Mouse (Mus musculus): ENCODE results near the gene Perm1. TPM values are rescaled to one million over a fixed set of nuclear protein-coding genes. Genes with fewer than 3 reads are reported as not detected.

Perm1 gene
- polyA plus RNA-seq, 1 experiment from 2014 or later: 1.9 TPM

DNA sequence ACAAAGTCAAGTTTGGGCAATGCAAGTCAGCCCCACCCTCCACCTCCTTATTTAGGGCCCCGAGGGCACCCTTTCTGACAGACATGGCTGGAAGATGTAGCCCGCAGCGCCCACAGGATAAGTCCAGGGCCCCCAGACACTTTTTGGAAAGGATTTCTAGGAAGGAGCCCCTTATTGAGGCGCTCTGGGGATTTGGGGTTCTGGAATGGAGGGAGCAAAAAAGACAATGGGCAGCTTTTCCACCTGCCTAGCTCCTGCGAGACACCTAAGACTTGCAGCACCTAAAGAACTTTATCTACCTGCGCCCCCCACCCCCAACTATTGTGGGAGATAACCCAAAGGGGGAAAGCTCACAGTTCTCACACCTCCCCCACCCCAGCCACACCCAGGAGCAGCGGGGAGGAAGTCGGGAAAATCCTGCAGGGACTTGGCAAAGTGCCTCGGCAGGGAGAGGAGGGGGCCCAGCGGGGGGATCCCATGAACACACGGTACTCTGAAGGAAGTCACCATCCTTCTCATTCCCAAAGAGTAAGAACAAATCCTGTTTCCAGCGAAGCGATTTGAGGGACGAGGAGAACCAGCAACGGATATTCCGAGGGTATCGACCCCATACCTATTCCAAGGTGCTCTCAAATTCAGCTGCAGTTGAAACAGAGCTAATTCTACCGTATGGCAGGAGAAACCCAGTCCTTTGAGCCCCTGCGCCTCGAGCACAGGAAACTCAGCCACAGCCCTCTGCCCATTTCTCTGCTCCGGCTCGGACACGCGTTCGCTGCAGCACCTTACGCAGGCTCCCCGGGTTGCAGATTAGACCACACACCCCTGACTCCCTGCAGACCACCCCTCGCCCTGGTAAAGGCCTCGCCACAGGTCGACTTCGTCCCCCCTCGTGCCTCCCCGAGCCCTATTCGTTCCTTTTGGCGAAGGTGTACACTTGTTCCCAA, 19.5 kb upstream of the Perm1 start:
- Histone ChIP-seq H3K9ac (replicated peaks; ENCODE audit: low read length) (peak overlapping the region; percentile 80), H3K4me3 (replicated peaks; ENCODE audit: low read depth, low read length) (peak overlapping the region; percentile 90), H3K4me2 (ENCODE audit: low read length) (peak overlapping the region; percentile 88), H3K4me1 (ENCODE audit: control insufficient read depth, insufficient read depth, low read length) (peaks cover 29% of the 10 kb centered on the region), H3K27ac (replicated peaks; ENCODE audit: low read depth, low read length) (peak overlapping the region; percentile 93), H3K9me3 (ENCODE audit: control insufficient read depth, low read length) (no peaks in the 10 kb centered on the region), H3K27me3 (ENCODE audit: control insufficient read depth, insufficient read depth, low read length) (no peaks in the 10 kb centered on the region), H3K36me3 (ENCODE audit: control insufficient read depth, insufficient read depth, low read length) (peaks cover 27% of the 10 kb centered on the region)
- DNase-seq (peak; percentile 83), ATAC-seq (ENCODE audit: low FRiP score, low TSS enrichment) (no peak)
- 3% methylated on average over 35 of the region's 35 CpGs for WGBS

DNA sequence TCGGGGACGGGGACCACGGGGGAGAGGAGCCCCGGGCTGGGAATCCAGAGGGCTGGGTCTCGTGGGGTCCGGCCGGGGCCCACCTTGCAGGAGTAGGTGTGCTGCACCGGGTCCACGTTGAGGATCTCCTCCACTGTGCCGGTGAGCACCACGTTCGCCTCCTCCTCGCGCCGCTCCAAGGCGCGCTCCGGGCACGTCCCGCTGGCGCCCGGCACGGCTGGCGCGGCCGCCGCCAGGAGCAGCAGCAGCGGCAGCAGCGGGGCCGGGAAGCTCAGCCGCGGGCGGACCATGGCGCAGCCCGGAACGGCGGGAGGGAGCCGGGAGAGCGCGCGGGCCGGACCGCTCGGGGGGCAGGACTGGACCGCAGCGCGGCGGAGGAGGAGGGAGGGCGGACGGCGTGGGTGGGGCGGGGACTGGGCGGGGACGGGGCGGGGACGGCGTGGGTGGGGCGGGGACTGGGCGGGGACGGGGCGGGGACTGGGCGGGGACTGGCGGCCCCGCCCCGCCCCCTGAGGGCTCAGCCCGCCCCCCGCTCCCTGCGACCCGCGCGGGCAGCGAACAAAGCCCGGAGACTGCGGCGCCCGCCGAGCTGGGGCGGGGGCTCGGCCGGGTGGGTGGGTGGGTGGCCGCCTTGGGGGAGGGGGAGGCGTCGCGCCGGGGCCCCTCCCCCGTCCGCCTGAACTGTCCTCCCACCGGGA, 18.4 kb upstream of the Perm1 start, which contains the start of gene Agrn:
Gene Agrn, minus strand, starts transcription at position 358 of the 698 bp plus-strand sequence.
- DNase-seq: peak; percentile 93

DNA sequence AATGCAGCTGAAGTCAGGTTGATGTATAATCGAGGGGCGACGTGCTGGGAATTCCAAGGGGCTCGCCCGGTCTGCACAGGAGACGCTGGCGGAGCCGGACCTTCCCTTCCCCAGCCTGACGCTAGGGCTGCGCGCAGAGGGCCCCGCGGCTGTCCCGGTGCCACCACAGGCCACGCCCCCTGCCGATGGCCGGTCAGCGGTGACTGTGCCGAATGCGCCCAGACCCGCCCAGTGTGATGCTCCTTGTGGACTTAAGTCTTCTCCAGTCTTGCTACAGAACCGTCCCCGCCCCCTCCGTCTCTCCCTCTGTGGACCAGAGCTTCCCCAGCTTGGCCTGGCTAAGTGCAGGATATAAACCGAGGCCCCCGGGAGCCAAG, 17.9 kb upstream of the Perm1 start:
- peak overlapping the region; percentile 88 for H3K4me2 ChIP-seq (ENCODE audit: low read length)
- H3K9me3 ChIP-seq (ENCODE audit: control insufficient read depth, low read length): no peaks in the 10 kb centered on the region
- peak overlapping the region; percentile 90 for H3K4me3 ChIP-seq (replicated peaks; ENCODE audit: low read depth, low read length)
- DNase-seq (no peak), ATAC-seq (ENCODE audit: low FRiP score, low TSS enrichment) (peak; percentile 92)
- no peaks in the 10 kb centered on the region for H3K27me3 ChIP-seq (ENCODE audit: control insufficient read depth, insufficient read depth, low read length)
- WGBS: under 1% methylated on average over 26 of the region's 26 CpGs
- peaks cover 10% of the 10 kb centered on the region; the same call in 1 of the 2 replicates for H3K36me3 ChIP-seq (ENCODE audit: control insufficient read depth, insufficient read depth, low read length)
- peak overlapping the region; percentile 59 for H3K9ac ChIP-seq (replicated peaks; ENCODE audit: low read length)
- peak overlapping the region; percentile 93 for H3K27ac ChIP-seq (replicated peaks; ENCODE audit: low read depth, low read length)
- H3K4me1 ChIP-seq (ENCODE audit: control insufficient read depth, insufficient read depth, low read length): peaks cover 27% of the 10 kb centered on the region

More for the DNA sequence above, 18.4 kb upstream of the Perm1 start, which contains the start of gene Agrn:
- Histone ChIP-seq H3K9me3 (ENCODE audit: control insufficient read depth, low read length) (no peaks in the 10 kb centered on the region), H3K27ac (replicated peaks; ENCODE audit: low read depth, low read length) (peak within 1 kb of the TSS; percentile 93), H3K36me3 (ENCODE audit: control insufficient read depth, insufficient read depth, low read length) (peaks cover 16% of the 10 kb centered on the region; the same call in 1 of the 2 replicates), H3K9ac (replicated peaks; ENCODE audit: low read length) (peak within 1 kb of the TSS; percentile 80), H3K4me3 (replicated peaks; ENCODE audit: low read depth, low read length) (peak within 1 kb of the TSS; percentile 90), H3K27me3 (ENCODE audit: control insufficient read depth, insufficient read depth, low read length) (no peaks in the 10 kb centered on the region), H3K4me2 (ENCODE audit: low read length) (peak within 1 kb of the TSS; percentile 88), H3K4me1 (ENCODE audit: control insufficient read depth, insufficient read depth, low read length) (peaks cover 27% of the 10 kb centered on the region)
- under 1% methylated on average over 57 of the region's 88 CpGs for WGBS
- peak; percentile 87 for ATAC-seq (ENCODE audit: low FRiP score, low TSS enrichment)

DNA sequence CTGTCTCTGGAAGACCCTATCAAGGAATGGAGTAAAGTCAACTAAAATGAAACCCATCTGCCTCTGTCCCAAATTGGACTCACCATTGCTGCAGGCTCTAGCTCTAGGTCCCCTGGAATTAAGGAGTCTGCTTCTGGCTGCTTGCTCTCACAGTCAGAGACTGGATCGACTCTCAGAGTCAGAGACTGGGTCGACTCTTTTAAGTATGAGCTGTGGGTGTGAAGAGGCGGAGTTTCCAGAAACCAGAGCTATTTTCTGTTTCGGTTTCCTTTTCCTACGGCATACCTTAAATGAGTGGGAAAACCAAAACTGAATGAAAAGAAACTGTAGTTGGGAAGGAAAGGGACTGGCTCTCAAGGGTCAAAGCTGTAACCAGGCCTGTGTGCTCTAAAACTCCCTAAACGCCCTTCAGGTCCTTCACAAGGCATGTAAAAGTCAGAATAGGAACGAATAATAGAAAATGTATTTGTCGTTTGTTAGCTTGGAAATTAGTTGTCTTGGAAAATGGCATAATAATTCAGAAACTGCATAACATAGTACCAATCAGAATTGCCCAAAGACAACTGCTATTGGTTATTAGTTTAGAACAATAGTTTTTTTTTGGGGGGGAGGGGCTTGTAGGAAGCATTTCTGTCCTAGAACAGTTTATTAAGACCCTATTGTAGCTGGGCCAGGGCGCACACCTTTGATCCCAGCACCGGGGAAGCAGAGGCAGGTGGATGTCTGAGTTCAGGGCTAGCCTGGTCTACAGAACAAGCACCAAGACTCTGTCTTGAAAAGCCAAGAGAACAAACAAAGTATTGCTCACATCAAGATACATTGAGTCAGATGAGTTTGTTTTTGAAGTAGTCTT, 14.8 kb upstream of the Perm1 start, which contains the start of gene Isg15:
Gene Isg15, minus strand, starts transcription at position 196 of the 853 bp plus-strand sequence.
- DNase-seq (no peak), ATAC-seq (ENCODE audit: low FRiP score, low TSS enrichment) (no peak)
- 70% methylated on average over 10 of the region's 10 CpGs for WGBS
- no peak within 1 kb of the TSS for H3K4me3 ChIP-seq (replicated peaks; ENCODE audit: low read depth, low read length)
- no peak within 1 kb of the TSS for H3K4me2 ChIP-seq (ENCODE audit: low read length)
- peaks cover 5% of the 10 kb centered on the region; the same call in 1 of the 2 replicates for H3K27me3 ChIP-seq (ENCODE audit: control insufficient read depth, insufficient read depth, low read length)
- H3K27ac ChIP-seq (replicated peaks; ENCODE audit: low read depth, low read length): no peak within 1 kb of the TSS
- no peaks in the 10 kb centered on the region for H3K9me3 ChIP-seq (ENCODE audit: control insufficient read depth, low read length)
- H3K4me1 ChIP-seq (ENCODE audit: control insufficient read depth, insufficient read depth, low read length): peaks cover 17% of the 10 kb centered on the region
- H3K36me3 ChIP-seq (ENCODE audit: control insufficient read depth, insufficient read depth, low read length): no peaks in the 10 kb centered on the region
- H3K9ac ChIP-seq (replicated peaks; ENCODE audit: low read length): no peak within 1 kb of the TSS

DNA sequence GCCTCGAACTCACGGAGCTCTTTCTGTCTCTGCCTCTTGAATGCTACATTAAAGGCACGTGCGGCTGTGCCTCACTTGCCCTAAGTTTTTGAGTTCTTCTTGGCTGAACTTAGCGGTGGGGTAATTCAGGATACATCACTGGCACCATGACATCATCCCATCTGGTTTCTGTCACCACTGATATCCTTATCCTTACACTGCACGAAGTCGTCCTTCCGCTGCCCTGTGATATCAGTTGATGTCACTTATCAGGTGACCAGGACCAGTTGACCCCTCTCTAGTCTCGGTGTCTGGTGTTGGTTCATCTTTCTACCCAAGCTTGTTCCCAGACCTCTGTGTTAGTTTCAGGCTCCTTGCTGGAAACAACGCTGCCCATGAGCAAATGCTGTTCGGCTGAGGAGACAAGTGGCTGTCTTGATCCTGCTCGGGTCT, 13.2 kb upstream of the Perm1 start:
- Histone ChIP-seq H3K27ac (replicated peaks; ENCODE audit: low read depth, low read length) (no peak overlapping the region; the same call in 1 of the 2 replicates), H3K9me3 (ENCODE audit: control insufficient read depth, low read length) (no peaks in the 10 kb centered on the region), H3K36me3 (ENCODE audit: control insufficient read depth, insufficient read depth, low read length) (no peaks in the 10 kb centered on the region), H3K27me3 (ENCODE audit: control insufficient read depth, insufficient read depth, low read length) (peaks cover 5% of the 10 kb centered on the region; the same call in 1 of the 2 replicates), H3K4me3 (replicated peaks; ENCODE audit: low read depth, low read length) (peak overlapping the region; percentile 51), H3K9ac (replicated peaks; ENCODE audit: low read length) (peak overlapping the region; percentile 63; the same call in 1 of the 2 replicates), H3K4me2 (ENCODE audit: low read length) (peak overlapping the region; percentile 94), H3K4me1 (ENCODE audit: control insufficient read depth, insufficient read depth, low read length) (peaks cover 17% of the 10 kb centered on the region)
- DNase-seq (no peak), ATAC-seq (ENCODE audit: low FRiP score, low TSS enrichment) (no peak)
- 46% methylated on average over 12 of the region's 12 CpGs for WGBS

DNA sequence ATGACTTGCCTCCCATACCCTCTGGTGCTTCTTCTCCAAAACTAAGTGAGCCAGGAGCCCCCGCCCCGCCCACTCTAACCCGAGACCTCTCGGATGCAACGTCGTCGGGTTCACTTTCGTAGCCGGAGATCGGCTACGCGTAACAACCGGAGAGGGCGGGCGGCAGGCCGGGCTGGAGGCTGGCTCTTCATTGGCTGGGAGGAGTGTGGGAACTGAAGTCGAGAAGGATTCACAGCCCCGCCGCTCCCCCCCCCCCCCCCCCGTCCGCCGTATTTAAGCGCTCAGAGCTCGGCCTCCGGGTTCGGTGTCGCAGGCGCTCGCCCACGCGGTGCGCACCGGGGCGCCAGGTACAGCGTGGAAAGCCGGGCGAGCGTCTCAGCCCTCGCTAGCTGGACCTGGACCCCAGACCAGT, 12.7 kb upstream of the Perm1 start, which contains the start of gene AW011738:
Gene AW011738, plus strand, starts transcription at position 304 of the 412 bp plus-strand sequence.
- peak; percentile 82 for DNase-seq
- H3K27ac ChIP-seq (replicated peaks; ENCODE audit: low read depth, low read length): peak within 1 kb of the TSS; percentile 70
- no peaks in the 10 kb centered on the region for H3K36me3 ChIP-seq (ENCODE audit: control insufficient read depth, insufficient read depth, low read length)
- peak within 1 kb of the TSS; percentile 51 for H3K4me3 ChIP-seq (replicated peaks; ENCODE audit: low read depth, low read length)
- H3K27me3 ChIP-seq (ENCODE audit: control insufficient read depth, insufficient read depth, low read length): peaks cover 5% of the 10 kb centered on the region; the same call in 1 of the 2 replicates
- no peaks in the 10 kb centered on the region for H3K9me3 ChIP-seq (ENCODE audit: control insufficient read depth, low read length)
- peak; percentile 79 for ATAC-seq (ENCODE audit: low FRiP score, low TSS enrichment)
- WGBS: under 1% methylated on average over 35 of the region's 39 CpGs
- H3K4me1 ChIP-seq (ENCODE audit: control insufficient read depth, insufficient read depth, low read length): peaks cover 17% of the 10 kb centered on the region
- peak within 1 kb of the TSS; percentile 94 for H3K4me2 ChIP-seq (ENCODE audit: low read length)
- H3K9ac ChIP-seq (replicated peaks; ENCODE audit: low read length): peak within 1 kb of the TSS; percentile 63

DNA sequence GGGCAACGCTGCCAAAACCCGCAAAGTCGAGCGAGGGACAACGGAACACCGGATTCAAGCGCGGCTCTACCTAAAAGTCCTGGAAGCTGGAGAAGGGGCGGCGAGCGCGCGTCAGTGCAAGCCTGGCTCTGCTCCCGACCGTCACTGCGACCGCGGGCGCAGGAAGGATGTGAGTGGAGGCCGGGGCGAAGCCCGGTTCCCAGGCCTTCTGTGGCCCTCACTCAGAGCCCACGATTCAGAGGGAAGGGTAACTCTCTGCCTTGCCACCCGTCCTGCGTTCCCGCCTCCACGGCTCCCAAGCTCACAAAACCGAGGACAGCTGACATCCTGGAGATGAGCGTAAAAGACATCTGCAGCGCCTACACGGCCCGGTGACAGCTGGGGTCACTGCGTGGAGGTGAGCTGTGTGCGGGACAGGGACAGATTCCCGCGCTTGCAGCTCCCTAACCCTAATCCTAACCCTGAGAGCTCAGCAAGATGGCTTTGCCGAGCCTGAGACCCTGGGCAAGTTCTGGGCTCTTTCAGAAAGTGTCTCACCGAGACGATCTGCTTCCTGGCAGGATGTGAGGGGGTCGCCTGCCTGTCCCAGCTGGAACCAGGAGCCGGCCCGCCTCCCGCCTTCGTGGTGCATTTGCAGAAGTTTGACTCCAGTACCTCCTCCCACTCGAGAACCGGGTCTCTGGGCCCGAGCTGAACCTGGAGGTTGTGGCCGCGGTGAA, 12.1 kb upstream of the Perm1 start:
- ATAC-seq (ENCODE audit: low FRiP score, low TSS enrichment) (peak; percentile 43; the same call in 1 of the 2 replicates), DNase-seq (peak; percentile 71)
- Histone ChIP-seq H3K36me3 (ENCODE audit: control insufficient read depth, insufficient read depth, low read length) (no peaks in the 10 kb centered on the region), H3K9me3 (ENCODE audit: control insufficient read depth, low read length) (no peaks in the 10 kb centered on the region), H3K4me1 (ENCODE audit: control insufficient read depth, insufficient read depth, low read length) (peaks cover 17% of the 10 kb centered on the region), H3K27me3 (ENCODE audit: control insufficient read depth, insufficient read depth, low read length) (peaks cover 5% of the 10 kb centered on the region; the same call in 1 of the 2 replicates), H3K9ac (replicated peaks; ENCODE audit: low read length) (peak overlapping the region; percentile 63), H3K4me2 (ENCODE audit: low read length) (peak overlapping the region; percentile 94), H3K27ac (replicated peaks; ENCODE audit: low read depth, low read length) (peak overlapping the region; percentile 70), H3K4me3 (replicated peaks; ENCODE audit: low read depth, low read length) (peak overlapping the region; percentile 51)
- WGBS: under 1% methylated on average over 49 of the region's 49 CpGs
